Mouse (Mus musculus): ENCODE data around the gene Tgfb1i1.

DNA sequence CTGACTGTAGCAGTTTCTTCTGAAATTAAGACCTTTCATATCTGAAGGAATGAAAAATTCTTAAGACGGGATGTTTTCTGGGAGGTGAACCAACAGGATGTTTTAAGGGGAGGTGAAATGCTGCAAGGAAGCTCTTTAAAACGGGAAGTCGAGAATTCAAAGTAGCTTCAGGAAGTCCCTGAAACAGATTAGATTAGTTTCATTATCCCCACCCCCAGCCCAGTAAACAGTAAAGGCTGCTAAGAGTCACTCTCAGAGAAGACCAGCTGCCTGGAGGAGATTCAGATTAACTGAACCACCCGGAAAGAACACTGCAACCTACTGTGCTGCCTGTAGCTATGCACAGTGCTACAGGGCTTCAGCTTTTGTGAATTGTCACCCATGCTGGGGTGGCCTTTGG, 26.7 kb upstream of the Tgfb1i1 start:
- TF ChIP-seq EP300 (IDR thresholded peaks at IDR 0.05; ENCODE audit: low read depth) (no peak), CTCF (IDR thresholded peaks at IDR 0.05; ENCODE audit: low read depth) (no peak)
